Mouse (Mus musculus): ENCODE measurements around the gene Cep57. TPM values are rescaled to one million over a fixed set of nuclear protein-coding genes. Genes with fewer than 3 reads are reported as not detected.

Gene Cep57
- total RNA-seq (2021) (10 to 100 TPM; 15.5 to 16.5 TPM), polyA plus RNA-seq (2012; rRNA removed) (3.3 and 4.9 TPM in 2 replicates)
- long read RNA-seq, partial matches to known transcripts: 0 of 8 reads
- long read RNA-seq, other reads (novel, unspliced or antisense): 2 of 8 reads

GRCm38 (mm10) chr9:13826832-13827405 is at the start of gene Cep57:
Gene Cep57, minus strand, starts transcription at chr9:13827107.
- peak; percentile 95 for DNase-seq

- peak; percentile 28 for DNase-seq
These were observed 48.4 kb upstream of the Cep57 start for GRCm38 (mm10) chr9:13875340-13875739.

GRCm38 (mm10) chr9:13874359-13874758 is 47.5 kb upstream of the Cep57 start:
- no peak for DNase-seq

GRCm38 (mm10) chr9:13871631-13872030 is 44.7 kb upstream of the Cep57 start:
- DNase-seq: no peak

- DNase-seq: no peak
These were observed 40.7 kb upstream of the Cep57 start for GRCm38 (mm10) chr9:13867646-13868045.

GRCm38 (mm10) chr9:13856777-13857176 is 29.9 kb upstream of the Cep57 start:
- DNase-seq: no peak

GRCm38 (mm10) chr9:13856247-13856646 is 29.3 kb upstream of the Cep57 start:
- no peak for DNase-seq

GRCm38 (mm10) chr9:13853876-13854275 is 27.0 kb upstream of the Cep57 start:
- no peak for DNase-seq

- peak; percentile 19 for DNase-seq
These were observed 21.9 kb upstream of the Cep57 start for GRCm38 (mm10) chr9:13848481-13849480.

- DNase-seq: no peak
These were observed 20.7 kb upstream of the Cep57 start for GRCm38 (mm10) chr9:13847591-13847990.

- DNase-seq: no peak
These were observed 9.8 kb upstream of the Cep57 start for GRCm38 (mm10) chr9:13836726-13837125.

GRCm38 (mm10) chr9:13835256-13835655 is 8.3 kb upstream of the Cep57 start:
- no peak for DNase-seq

GRCm38 (mm10) chr9:13828087-13828441 is 1.2 kb upstream of the Cep57 start:
- no peak for DNase-seq

- peak; percentile 100 for DNase-seq
These were observed 639 bp upstream of the Cep57 start, which contains the start of gene Fam76b for GRCm38 (mm10) chr9:13827406-13828086. Gene Fam76b, plus strand, starts transcription at chr9:13827716.

- no peak for DNase-seq
These were observed 509 bp downstream of the Cep57 start for GRCm38 (mm10) chr9:13826391-13826805.

- DNase-seq: no peak
These were observed 1.0 kb downstream of the Cep57 start for GRCm38 (mm10) chr9:13825896-13826295.

GRCm38 (mm10) chr9:13820774-13821173 is 6.1 kb downstream of the Cep57 start:
- no peak for DNase-seq

GRCm38 (mm10) chr9:13818369-13818768 is 8.5 kb downstream of the Cep57 start:
- no peak for DNase-seq

- DNase-seq: no peak
These were observed 17.0 kb downstream of the Cep57 start for GRCm38 (mm10) chr9:13809937-13810336.

- DNase-seq: no peak
These were observed 19.2 kb downstream of the Cep57 start for GRCm38 (mm10) chr9:13807657-13808056.

GRCm38 (mm10) chr9:13806854-13807253 is 20.1 kb downstream of the Cep57 start:
- DNase-seq: no peak

GRCm38 (mm10) chr9:13804480-13804879 is 22.4 kb downstream of the Cep57 start:
- DNase-seq: no peak
